Mouse (Mus musculus) forebrain, embryonic 15.5 days (tissue): Measurements from ENCODE around the gene Chd9. TPM values are rescaled to one million over a fixed set of nuclear protein-coding genes. Genes with fewer than 3 reads are reported as not detected.

Experiments
- ATAC-seq: fragments of 200-750 bp; cut with Nextera tagmentation; replicated peaks from 2 replicates; pipeline ENCODE4 v1.8.0; 2017; ENCODE audit warnings: mild to moderate bottlenecking, moderate TSS enrichment, moderate library complexity
- H3K27ac ChIP-seq: fragments of 300-500 bp; sonication (generic); replicated peaks from 2 replicates; pipeline ENCODE4 v1.5.1; 2015; ENCODE audit warnings: mild to moderate bottlenecking, inconsistent platforms
- H3K27me3 ChIP-seq: fragments of 300-500 bp; sonication (generic); 2 replicates; pipeline ENCODE4 v1.6.1; 2015; ENCODE audit warnings: inconsistent platforms
- H3K36me3 ChIP-seq: fragments of 300-500 bp; sonication (generic); 2 replicates; pipeline ENCODE4 v1.6.1; 2015; ENCODE audit warnings: mild to moderate bottlenecking, inconsistent platforms
- H3K4me1 ChIP-seq: fragments of 300-500 bp; sonication (generic); 2 replicates; pipeline ENCODE4 v1.6.1; 2015; ENCODE audit warnings: inconsistent platforms
- H3K4me2 ChIP-seq: fragments of 300-500 bp; sonication (generic); replicated peaks from 2 replicates; pipeline ENCODE4 v1.6.1; 2015; ENCODE audit warnings: mild to moderate bottlenecking, inconsistent platforms
- H3K4me3 ChIP-seq: fragments of 300-500 bp; sonication (generic); 2 replicates; pipeline ENCODE4 v1.5.1; 2015; ENCODE audit warnings: mild to moderate bottlenecking, inconsistent platforms
- H3K9ac ChIP-seq: fragments of 300-500 bp; sonication (generic); replicated peaks from 2 replicates; pipeline ENCODE4 v1.6.1; 2015; ENCODE audit warnings: mild to moderate bottlenecking, inconsistent platforms
- H3K9me3 ChIP-seq: fragments of 300-500 bp; sonication (generic); 2 replicates; pipeline ENCODE4 v1.6.1; 2016; ENCODE audit warnings: inconsistent platforms
- WGBS: fragments of 180-500 bp; shearing (Covaris S2); methylation state at CpG from one replicate; pipeline ENCODE4 v1.1.7; 2015; ENCODE audit warnings: mixed read lengths; 5-methylcytosine and 5-hydroxymethylcytosine counted together
- polyA plus RNA-seq: library from polyadenylated mRNA; unstranded; fragments of >200 nt; fragmentation: Nextera tagmentation; extraction: Ambion mirVana; gene quantifications from 2 replicates; pipeline ENCODE4 v1.2.1, GENCODE M21; 2015

Gene Chd9
- polyA plus RNA-seq, 1 experiment from 2014 or later = 91.0 TPM

GRCm38 (mm10) chr8:90862038-90862437 lies 33.9 kb downstream of the Chd9 start:
- Histone ChIP-seq H3K9ac (no peak overlapping the region), H3K4me1 (peaks cover 23% of the 10 kb centered on the region), H3K27me3 (no peaks in the 10 kb centered on the region), H3K36me3 (no peaks in the 10 kb centered on the region), H3K4me2 (peak overlapping the region; percentile 10; the same call in 1 of the 2 replicates), H3K9me3 (no peaks in the 10 kb centered on the region), H3K4me3 (no peak overlapping the region), H3K27ac (peak overlapping the region; percentile 89)
- ATAC-seq = peak; percentile 89
- 2% methylated on average over 9 of the region's 9 CpGs for WGBS

DNA sequence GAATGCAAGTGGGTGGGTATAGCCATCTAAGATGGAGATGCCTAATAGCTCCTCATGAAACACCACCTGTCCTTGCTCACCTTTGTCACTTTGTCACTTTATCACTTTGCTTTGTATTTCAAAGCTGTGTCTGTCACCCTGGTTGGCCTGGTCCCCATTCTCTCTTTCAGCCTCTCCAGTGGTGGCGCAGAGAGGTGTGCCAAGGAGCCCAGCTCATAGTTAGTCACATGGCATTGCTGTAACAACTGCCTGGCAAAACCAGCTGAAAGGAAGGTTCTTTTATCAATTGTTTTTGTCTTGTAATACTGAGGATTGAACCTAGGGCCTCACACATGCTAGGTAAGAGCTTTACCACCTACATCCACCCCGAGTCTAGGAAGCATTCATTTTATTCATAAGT lies 38.9 kb downstream of the Chd9 start:
- Histone ChIP-seq H3K36me3 (no peaks in the 10 kb centered on the region), H3K27me3 (no peaks in the 10 kb centered on the region), H3K4me3 (no peak overlapping the region), H3K9ac (no peak overlapping the region), H3K4me2 (no peak overlapping the region), H3K9me3 (no peaks in the 10 kb centered on the region), H3K4me1 (peaks cover 43% of the 10 kb centered on the region), H3K27ac (no peak overlapping the region)
- ATAC-seq = no peak
- WGBS = 96% methylated on average over 2 of the region's 2 CpGs

DNA sequence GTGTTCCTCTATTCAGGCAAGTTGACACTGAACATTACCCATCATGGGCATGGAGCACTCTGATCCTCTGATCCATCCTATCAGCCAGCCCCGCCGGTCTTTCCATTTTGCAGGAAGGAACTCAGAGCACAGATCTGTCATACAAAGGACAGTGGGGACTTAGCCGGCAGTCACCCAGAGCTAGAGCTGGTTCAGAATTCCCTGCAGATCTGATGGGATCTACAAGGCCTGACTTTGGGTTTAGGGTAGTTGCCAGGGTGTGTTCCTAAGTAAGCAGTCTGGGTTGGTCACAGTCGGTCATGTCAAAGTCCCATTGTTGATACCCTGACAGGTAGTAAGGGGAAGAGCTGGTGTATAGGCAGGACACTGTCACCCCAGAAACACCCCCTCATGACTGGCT lies 39.8 kb downstream of the Chd9 start:
- no peak overlapping the region for H3K9ac ChIP-seq
- whole genome bisulfite sequencing = 86% methylated on average over 4 of the region's 4 CpGs
- no peaks in the 10 kb centered on the region for H3K27me3 ChIP-seq
- H3K9me3 ChIP-seq = no peaks in the 10 kb centered on the region
- no peaks in the 10 kb centered on the region for H3K36me3 ChIP-seq
- no peak overlapping the region for H3K4me2 ChIP-seq
- H3K4me1 ChIP-seq = peaks cover 37% of the 10 kb centered on the region
- no peak for ATAC-seq
- H3K27ac ChIP-seq = 0 out of 2 replicates have a peak overlapping the region, but pooled peaks have one; percentile 86
- H3K4me3 ChIP-seq = no peak overlapping the region

DNA sequence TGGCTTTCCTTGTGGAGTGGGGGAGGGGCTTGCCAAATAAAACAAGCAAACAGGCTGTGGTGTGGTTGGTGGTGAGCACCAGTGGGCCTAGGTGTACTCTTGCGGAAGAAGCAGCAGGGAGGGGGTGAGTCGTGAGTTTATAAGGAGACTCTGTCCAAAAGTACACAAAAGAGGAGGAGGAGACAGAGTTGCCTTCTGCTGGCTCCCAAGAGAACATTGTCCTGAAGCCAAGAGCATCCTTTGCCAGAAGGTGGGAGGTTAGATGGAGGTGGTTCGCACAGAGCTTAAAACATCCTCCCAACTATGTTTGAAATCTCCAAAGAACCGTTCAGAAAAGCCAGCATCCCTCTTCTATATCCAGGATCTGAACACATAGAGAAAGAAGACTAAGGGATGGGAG lies 40.2 kb downstream of the Chd9 start:
- H3K9ac ChIP-seq = no peak overlapping the region
- peaks cover 37% of the 10 kb centered on the region for H3K4me1 ChIP-seq
- H3K4me3 ChIP-seq = no peak overlapping the region
- no peaks in the 10 kb centered on the region for H3K36me3 ChIP-seq
- H3K4me2 ChIP-seq = no peak overlapping the region
- no peak for ATAC-seq
- WGBS = 74% methylated on average over 4 of the region's 4 CpGs
- H3K27ac ChIP-seq = 0 out of 2 replicates have a peak overlapping the region, but pooled peaks have one; percentile 86
- H3K9me3 ChIP-seq = no peaks in the 10 kb centered on the region
- no peaks in the 10 kb centered on the region for H3K27me3 ChIP-seq

DNA sequence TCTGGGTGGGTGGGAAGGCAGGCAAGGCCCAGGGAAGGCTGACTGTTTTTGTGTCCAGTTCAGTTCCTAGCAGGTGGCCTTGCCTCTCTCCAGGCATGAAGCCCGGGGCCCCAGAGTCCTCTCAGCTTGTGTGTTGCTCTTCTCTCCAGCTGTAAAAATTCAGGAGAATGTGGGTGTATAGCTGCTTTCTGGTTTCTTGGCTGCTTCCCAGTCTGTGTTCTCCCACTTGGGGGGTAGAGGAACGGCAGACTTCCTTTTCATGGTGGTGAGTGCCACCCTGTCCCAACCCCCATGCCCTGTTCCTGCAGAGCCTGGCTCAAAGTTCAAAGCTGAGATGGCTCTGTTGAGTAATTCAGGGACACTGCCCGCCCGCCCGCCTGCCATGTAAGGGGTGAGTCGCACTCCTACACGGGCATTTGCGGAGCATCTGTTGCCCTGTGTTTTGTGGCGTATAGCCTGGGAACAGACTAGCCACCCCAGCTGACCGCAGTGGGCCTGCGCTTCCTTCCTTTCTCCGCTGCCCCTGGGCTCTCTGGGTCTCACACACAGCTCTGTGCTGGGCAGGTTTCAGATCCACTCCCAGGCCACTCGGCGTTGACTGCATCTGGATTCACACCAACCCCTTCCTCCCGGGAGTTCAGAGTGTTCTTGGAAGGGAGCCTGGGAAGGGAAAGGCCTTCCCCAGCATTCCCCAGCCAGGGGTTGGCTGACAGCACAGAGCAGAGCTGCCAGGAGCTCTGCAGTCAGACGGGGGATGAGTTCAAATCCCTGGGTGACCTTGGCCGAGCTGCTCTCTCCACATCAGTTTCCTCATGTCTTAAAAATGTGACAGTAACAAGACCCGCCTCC lies 41.1 kb downstream of the Chd9 start:
- peak overlapping the region; percentile 86 for H3K27ac ChIP-seq
- no peak overlapping the region for H3K4me3 ChIP-seq
- H3K9ac ChIP-seq = no peak overlapping the region
- ATAC-seq = peak; percentile 54
- peaks cover 37% of the 10 kb centered on the region for H3K4me1 ChIP-seq
- 30% methylated on average over 18 of the region's 18 CpGs for WGBS
- no peaks in the 10 kb centered on the region for H3K27me3 ChIP-seq
- H3K9me3 ChIP-seq = no peaks in the 10 kb centered on the region
- H3K4me2 ChIP-seq = peak overlapping the region; percentile 37; the same call in 1 of the 2 replicates
- no peaks in the 10 kb centered on the region for H3K36me3 ChIP-seq

- Histone ChIP-seq H3K9me3 (no peaks in the 10 kb centered on the region), H3K4me2 (peak overlapping the region; percentile 37), H3K36me3 (no peaks in the 10 kb centered on the region), H3K27me3 (no peaks in the 10 kb centered on the region), H3K4me1 (peaks cover 37% of the 10 kb centered on the region), H3K4me3 (peak overlapping the region; percentile 9; the same call in 1 of the 2 replicates), H3K27ac (peak overlapping the region; percentile 86), H3K9ac (0 out of 2 replicates have a peak overlapping the region, but pooled peaks have one; percentile 8)
- ATAC-seq = peak; percentile 91
- WGBS = 3% methylated on average over 22 of the region's 22 CpGs
These were observed 42.0 kb downstream of the Chd9 start for GRCm38 (mm10) chr8:90869920-90870777.

GRCm38 (mm10) chr8:90871375-90872080 lies 43.4 kb downstream of the Chd9 start:
- H3K4me3 ChIP-seq = no peak overlapping the region
- no peaks in the 10 kb centered on the region for H3K36me3 ChIP-seq
- H3K27ac ChIP-seq = peak overlapping the region; percentile 86
- H3K9me3 ChIP-seq = no peaks in the 10 kb centered on the region
- WGBS = 28% methylated on average over 6 of the region's 6 CpGs
- H3K9ac ChIP-seq = no peak overlapping the region
- no peak overlapping the region for H3K4me2 ChIP-seq
- no peaks in the 10 kb centered on the region for H3K27me3 ChIP-seq
- peaks cover 44% of the 10 kb centered on the region for H3K4me1 ChIP-seq
- no peak for ATAC-seq

GRCm38 (mm10) chr8:90873051-90873450 lies 44.9 kb downstream of the Chd9 start:
- no peaks in the 10 kb centered on the region for H3K27me3 ChIP-seq
- no peaks in the 10 kb centered on the region for H3K36me3 ChIP-seq
- H3K9me3 ChIP-seq = no peaks in the 10 kb centered on the region
- 93% methylated on average over 4 of the region's 4 CpGs for whole genome bisulfite sequencing
- no peak overlapping the region for H3K9ac ChIP-seq
- H3K4me3 ChIP-seq = no peak overlapping the region
- H3K4me2 ChIP-seq = no peak overlapping the region
- H3K4me1 ChIP-seq = peaks cover 58% of the 10 kb centered on the region
- no peak overlapping the region for H3K27ac ChIP-seq
- ATAC-seq = no peak

GRCm38 (mm10) chr8:90876213-90876721 lies 48.1 kb downstream of the Chd9 start:
- WGBS = 2% methylated on average over 12 of the region's 12 CpGs
- H3K9ac ChIP-seq = peak overlapping the region; percentile 45; the same call in 1 of the 2 replicates
- peak; percentile 72 for ATAC-seq
- no peaks in the 10 kb centered on the region for H3K27me3 ChIP-seq
- no peaks in the 10 kb centered on the region for H3K36me3 ChIP-seq
- H3K27ac ChIP-seq = peak overlapping the region; percentile 90
- peaks cover 29% of the 10 kb centered on the region for H3K4me1 ChIP-seq
- no peaks in the 10 kb centered on the region for H3K9me3 ChIP-seq
- H3K4me2 ChIP-seq = peak overlapping the region; percentile 69
- peak overlapping the region; percentile 38 for H3K4me3 ChIP-seq

- Histone ChIP-seq H3K9me3 (no peaks in the 10 kb centered on the region), H3K27ac (peak overlapping the region; percentile 90), H3K4me1 (peaks cover 23% of the 10 kb centered on the region), H3K27me3 (no peaks in the 10 kb centered on the region), H3K4me3 (peak overlapping the region; percentile 38), H3K4me2 (peak overlapping the region; percentile 69), H3K36me3 (no peaks in the 10 kb centered on the region), H3K9ac (peak overlapping the region; percentile 45)
- peak; percentile 62 for ATAC-seq
- under 1% methylated on average over 24 of the region's 24 CpGs for WGBS
These were observed 48.7 kb downstream of the Chd9 start for GRCm38 (mm10) chr8:90876722-90877429.

DNA sequence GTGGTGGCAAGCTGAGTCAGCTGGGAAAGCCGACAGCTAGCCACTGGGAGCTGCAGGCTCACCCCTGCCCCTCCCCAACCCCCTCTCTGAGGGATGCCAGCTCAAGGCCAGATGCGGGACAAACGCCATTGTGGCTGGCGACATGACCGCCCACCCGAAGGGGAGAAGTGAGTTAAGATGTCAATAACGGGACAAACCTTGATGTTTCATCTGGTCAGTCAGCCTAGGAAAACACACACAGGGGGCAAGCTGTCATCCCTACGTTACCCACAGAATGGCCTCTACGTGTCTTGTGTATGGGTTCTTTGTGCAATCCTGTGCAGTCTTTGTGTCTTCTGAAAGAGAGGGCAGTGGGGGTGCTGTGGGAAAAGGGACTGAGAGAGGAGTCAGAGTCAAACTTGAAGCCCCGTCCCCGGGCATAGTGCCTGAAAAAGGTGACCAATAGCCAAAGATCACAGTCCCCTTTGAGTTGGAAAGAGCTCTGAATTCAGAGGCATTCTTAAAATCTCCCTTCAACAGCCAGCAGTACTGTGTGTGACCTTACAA lies 49.4 kb downstream of the Chd9 start:
- peak; percentile 15; the same call in 1 of the 2 replicates for ATAC-seq
- Histone ChIP-seq H3K27ac (peak overlapping the region; percentile 90), H3K9me3 (no peaks in the 10 kb centered on the region), H3K4me3 (peak overlapping the region; percentile 38), H3K4me1 (peaks cover 22% of the 10 kb centered on the region), H3K36me3 (no peaks in the 10 kb centered on the region), H3K9ac (peak overlapping the region; percentile 45), H3K4me2 (peak overlapping the region; percentile 69), H3K27me3 (no peaks in the 10 kb centered on the region)
- WGBS = 6% methylated on average over 11 of the region's 11 CpGs
